Mouse (Mus musculus): ENCODE data around the gene Il1rl1. TPM values are rescaled to one million over a fixed set of nuclear protein-coding genes. Genes with fewer than 3 reads are reported as not detected.

Il1rl1 gene
- polyA plus RNA-seq (2015; fragmentation: Nextera tagmentation; extraction: Ambion mirVana), result 0.42 and 0.48 TPM in 2 replicates

DNA sequence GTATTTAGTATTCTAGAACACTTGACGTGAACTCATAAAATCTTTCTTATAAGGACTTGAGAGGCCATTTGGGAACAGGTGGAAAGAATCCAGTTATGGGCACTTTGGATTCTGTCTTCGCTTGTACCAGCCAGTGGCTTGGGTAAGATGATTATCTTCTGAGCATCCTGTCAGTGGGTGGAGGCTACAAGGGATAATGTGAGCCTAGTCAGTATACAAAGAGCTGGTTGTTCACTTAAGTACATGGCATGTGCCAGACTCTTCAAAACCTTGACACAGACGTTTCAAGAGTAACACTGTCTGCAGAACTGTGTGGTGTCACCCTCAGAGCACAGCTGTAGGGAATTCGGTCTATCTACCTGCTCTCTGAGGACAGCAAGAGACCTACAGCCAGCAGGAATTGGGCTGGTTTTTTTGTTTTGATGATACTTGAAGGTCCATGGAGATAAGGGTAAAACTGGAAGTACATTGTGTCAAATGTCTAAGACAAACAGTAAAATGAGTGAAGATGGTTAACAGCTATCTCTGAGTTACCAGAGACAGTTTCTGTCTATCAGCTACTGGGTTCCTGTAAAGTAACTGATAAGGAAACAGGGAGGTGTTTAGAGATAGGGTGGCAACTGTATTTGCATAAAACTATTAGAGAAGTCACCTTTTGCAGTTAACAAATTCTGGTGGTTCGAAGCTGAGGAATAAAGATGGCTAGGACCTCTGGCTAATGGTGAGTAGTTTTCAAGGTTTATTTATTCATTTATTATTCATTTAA, at the start of gene Il1rl1:
TSS of gene Il1rl1 (plus strand) at position 661 of the 766 bp plus-strand sequence.
- ATAC-seq, result no peak
- H3K4me3 ChIP-seq (ENCODE audit: low read length), result no peak within 1 kb of the TSS

DNA sequence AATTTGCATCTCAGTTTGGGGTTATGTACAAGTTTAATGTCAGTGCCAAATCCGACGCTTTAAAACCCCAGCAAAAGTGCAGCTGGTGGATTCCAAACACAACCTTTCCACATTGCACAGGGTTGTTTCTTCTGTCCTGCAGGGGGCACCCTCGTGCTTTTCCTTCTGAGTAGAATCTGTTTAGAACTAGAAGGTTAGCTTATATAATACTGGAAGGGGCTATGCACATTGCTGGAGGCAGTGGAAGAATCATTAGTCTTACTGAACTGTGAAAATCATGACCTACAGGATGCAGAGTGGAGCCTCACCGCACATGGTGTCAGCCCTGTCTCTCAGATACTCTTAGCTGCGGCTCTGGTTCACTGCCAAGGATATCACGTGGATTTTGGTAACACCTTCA, 49.3 kb upstream of the Il1rl1 start:
- H3K27ac ChIP-seq (ENCODE audit: low read length), result no peak overlapping the region
- no peaks in the 10 kb centered on the region for H3K9me3 ChIP-seq (ENCODE audit: control insufficient read depth, low read length)
- no peak overlapping the region for H3K9ac ChIP-seq (ENCODE audit: low read depth, low read length)
- H3K27me3 ChIP-seq (replicated peaks; ENCODE audit: control insufficient read depth, insufficient read depth, low read length), result no peaks in the 10 kb centered on the region
- ATAC-seq, result no peak
- WGBS, result 56% methylated on average over 6 of the region's 6 CpGs
- H3K4me2 ChIP-seq (ENCODE audit: low read depth, low read length), result no peak overlapping the region
- H3K4me1 ChIP-seq (ENCODE audit: control insufficient read depth, insufficient read depth, low read length), result no peaks in the 10 kb centered on the region
- H3K4me3 ChIP-seq (ENCODE audit: low read length), result no peak overlapping the region
- H3K36me3 ChIP-seq (ENCODE audit: control insufficient read depth, insufficient read depth, low read length), result no peaks in the 10 kb centered on the region

More for the DNA sequence above, at the start of gene Il1rl1:
- Histone ChIP-seq H3K9me3 (ENCODE audit: control insufficient read depth, low read length) (no peaks in the 10 kb centered on the region), H3K9ac (ENCODE audit: low read depth, low read length) (no peak within 1 kb of the TSS), H3K27ac (ENCODE audit: low read length) (no peak within 1 kb of the TSS), H3K27me3 (replicated peaks; ENCODE audit: control insufficient read depth, insufficient read depth, low read length) (no peaks in the 10 kb centered on the region), H3K36me3 (ENCODE audit: control insufficient read depth, insufficient read depth, low read length) (no peaks in the 10 kb centered on the region), H3K4me1 (ENCODE audit: control insufficient read depth, insufficient read depth, low read length) (no peaks in the 10 kb centered on the region), H3K4me2 (ENCODE audit: low read depth, low read length) (no peak within 1 kb of the TSS)
- WGBS, result 80% methylated on average over 5 of the region's 5 CpGs

DNA sequence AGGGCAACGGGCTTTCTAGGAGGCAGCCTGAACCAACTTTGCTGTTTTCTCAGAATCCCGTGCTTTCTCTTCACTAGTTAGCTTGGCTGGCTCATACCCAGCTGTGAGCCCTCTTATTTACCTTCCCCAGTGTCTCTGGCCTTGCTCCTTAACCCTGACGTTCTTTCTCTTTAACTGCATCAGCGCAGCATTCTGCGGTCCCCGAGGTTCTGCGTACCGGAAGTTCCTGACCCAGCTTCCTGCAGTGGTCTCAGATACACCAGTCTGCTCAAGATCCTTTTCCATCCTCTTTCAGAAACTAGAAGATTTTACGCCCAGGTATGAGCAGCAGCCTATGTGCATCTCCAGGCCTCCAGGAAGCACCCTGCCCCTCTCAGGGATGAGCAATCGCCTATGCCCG, 48.4 kb upstream of the Il1rl1 start:
- ATAC-seq, result no peak
- no peak overlapping the region for H3K4me3 ChIP-seq (ENCODE audit: low read length)
- no peaks in the 10 kb centered on the region for H3K9me3 ChIP-seq (ENCODE audit: control insufficient read depth, low read length)
- no peak overlapping the region for H3K9ac ChIP-seq (ENCODE audit: low read depth, low read length)
- H3K27me3 ChIP-seq (replicated peaks; ENCODE audit: control insufficient read depth, insufficient read depth, low read length), result no peaks in the 10 kb centered on the region
- H3K4me1 ChIP-seq (ENCODE audit: control insufficient read depth, insufficient read depth, low read length), result no peaks in the 10 kb centered on the region
- no peak overlapping the region for H3K27ac ChIP-seq (ENCODE audit: low read length)
- WGBS, result 82% methylated on average over 11 of the region's 11 CpGs
- H3K4me2 ChIP-seq (ENCODE audit: low read depth, low read length), result no peak overlapping the region
- no peaks in the 10 kb centered on the region for H3K36me3 ChIP-seq (ENCODE audit: control insufficient read depth, insufficient read depth, low read length)

DNA sequence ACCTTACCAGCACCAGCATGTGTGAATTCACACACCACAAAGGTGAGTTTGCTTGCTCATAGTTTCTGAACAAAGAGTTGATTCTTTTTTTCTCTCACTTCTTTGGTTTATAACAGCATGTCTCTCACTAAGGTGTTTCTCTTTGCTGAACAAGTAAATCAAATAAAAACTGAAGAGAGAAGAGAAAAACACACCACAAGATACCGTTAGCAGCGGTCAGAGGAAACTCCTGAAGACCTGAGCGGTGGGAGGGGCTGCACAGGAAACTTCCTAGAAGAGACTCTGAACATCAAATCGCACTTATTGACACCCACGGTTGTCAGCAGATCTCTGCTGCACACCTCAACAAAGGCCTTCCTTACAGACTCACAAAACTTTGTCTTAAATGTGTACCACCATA, 46.5 kb upstream of the Il1rl1 start:
- WGBS, result 78% methylated on average over 5 of the region's 5 CpGs
- Histone ChIP-seq H3K27ac (ENCODE audit: low read length) (no peak overlapping the region), H3K4me1 (ENCODE audit: control insufficient read depth, insufficient read depth, low read length) (no peaks in the 10 kb centered on the region), H3K4me2 (ENCODE audit: low read depth, low read length) (no peak overlapping the region), H3K36me3 (ENCODE audit: control insufficient read depth, insufficient read depth, low read length) (no peaks in the 10 kb centered on the region), H3K27me3 (replicated peaks; ENCODE audit: control insufficient read depth, insufficient read depth, low read length) (no peaks in the 10 kb centered on the region), H3K9me3 (ENCODE audit: control insufficient read depth, low read length) (no peaks in the 10 kb centered on the region), H3K9ac (ENCODE audit: low read depth, low read length) (no peak overlapping the region), H3K4me3 (ENCODE audit: low read length) (no peak overlapping the region)
- no peak for ATAC-seq

DNA sequence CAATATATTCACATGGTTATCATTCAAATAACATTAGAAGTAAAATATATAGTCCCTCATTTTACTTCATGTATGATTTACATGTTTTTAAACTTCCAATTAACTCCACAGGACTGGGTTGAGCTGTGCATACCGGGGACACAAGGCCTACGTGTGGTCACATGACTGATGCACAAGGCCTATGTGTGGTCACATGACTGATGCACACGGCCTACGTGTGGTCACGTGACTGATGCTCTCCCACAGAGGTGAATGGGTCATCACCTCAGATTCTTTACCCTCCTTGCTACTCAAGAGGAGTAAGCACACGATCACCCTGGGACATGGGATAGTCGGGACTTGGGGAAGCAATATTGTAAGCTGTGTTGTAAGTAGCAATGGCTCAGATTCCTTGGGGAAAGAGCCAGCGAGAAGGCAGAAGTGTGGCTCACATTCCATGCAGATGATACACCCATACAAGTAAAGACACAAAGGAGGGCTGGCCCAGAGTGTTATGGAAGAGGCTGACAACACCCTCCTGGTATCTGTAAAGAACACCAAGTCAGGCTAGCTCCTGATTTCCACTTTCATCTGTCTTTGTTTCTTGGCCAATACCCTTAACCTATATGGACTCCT, 44.3 kb upstream of the Il1rl1 start:
- H3K36me3 ChIP-seq (ENCODE audit: control insufficient read depth, insufficient read depth, low read length), result no peaks in the 10 kb centered on the region
- H3K9ac ChIP-seq (ENCODE audit: low read depth, low read length), result no peak overlapping the region
- no peak for ATAC-seq
- H3K4me3 ChIP-seq (ENCODE audit: low read length), result no peak overlapping the region
- H3K27me3 ChIP-seq (replicated peaks; ENCODE audit: control insufficient read depth, insufficient read depth, low read length), result no peaks in the 10 kb centered on the region
- no peak overlapping the region for H3K27ac ChIP-seq (ENCODE audit: low read length)
- WGBS, result 94% methylated on average over 8 of the region's 8 CpGs
- no peak overlapping the region for H3K4me2 ChIP-seq (ENCODE audit: low read depth, low read length)
- no peaks in the 10 kb centered on the region for H3K9me3 ChIP-seq (ENCODE audit: control insufficient read depth, low read length)
- H3K4me1 ChIP-seq (ENCODE audit: control insufficient read depth, insufficient read depth, low read length), result no peaks in the 10 kb centered on the region

DNA sequence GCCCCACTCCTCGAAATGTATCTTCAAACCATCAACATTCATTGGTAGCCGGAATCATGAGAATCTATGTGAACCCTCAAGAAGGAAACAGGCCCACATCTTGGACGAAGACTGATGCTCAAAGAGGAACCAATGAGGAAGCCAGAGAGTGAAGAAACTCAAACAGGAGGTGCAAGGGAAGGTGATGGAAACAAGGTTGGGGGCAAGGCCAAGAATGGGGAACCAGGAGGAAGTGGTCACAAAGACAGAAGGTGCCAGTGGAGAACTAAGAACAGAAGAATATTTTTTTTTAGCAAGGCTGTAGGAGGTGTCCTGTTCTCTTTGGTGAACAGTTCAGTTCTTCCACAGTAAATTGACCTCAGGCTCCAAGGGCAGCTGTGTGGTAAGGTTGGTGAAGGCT, 38.0 kb upstream of the Il1rl1 start:
- H3K27ac ChIP-seq (ENCODE audit: low read length), result no peak overlapping the region
- no peak overlapping the region for H3K4me2 ChIP-seq (ENCODE audit: low read depth, low read length)
- no peak for ATAC-seq
- H3K9me3 ChIP-seq (ENCODE audit: control insufficient read depth, low read length), result no peaks in the 10 kb centered on the region
- 83% methylated on average over 3 of the region's 3 CpGs for WGBS
- no peak overlapping the region for H3K4me3 ChIP-seq (ENCODE audit: low read length)
- no peak overlapping the region for H3K9ac ChIP-seq (ENCODE audit: low read depth, low read length)
- no peaks in the 10 kb centered on the region for H3K27me3 ChIP-seq (replicated peaks; ENCODE audit: control insufficient read depth, insufficient read depth, low read length)
- H3K36me3 ChIP-seq (ENCODE audit: control insufficient read depth, insufficient read depth, low read length), result no peaks in the 10 kb centered on the region
- H3K4me1 ChIP-seq (ENCODE audit: control insufficient read depth, insufficient read depth, low read length), result no peaks in the 10 kb centered on the region

DNA sequence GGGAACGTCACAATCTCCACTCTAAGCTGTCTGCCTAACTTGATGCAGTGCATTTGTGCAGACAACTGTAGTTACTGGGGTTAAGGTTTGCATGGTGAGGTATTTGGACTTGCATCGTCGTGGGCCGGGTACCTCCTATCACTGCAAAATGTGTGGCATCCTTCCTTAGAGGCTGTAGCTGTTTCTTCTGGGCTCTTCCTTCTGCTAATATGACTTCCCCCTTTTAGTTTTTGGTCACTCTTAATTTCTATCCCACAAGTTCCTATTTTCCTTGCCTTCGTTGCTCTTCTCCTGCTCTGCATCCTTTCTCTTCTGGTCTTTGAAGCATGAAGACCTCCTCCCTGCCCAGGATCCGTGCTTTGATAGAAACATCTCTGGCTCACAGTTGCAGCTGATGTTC, 36.8 kb upstream of the Il1rl1 start:
- no peak overlapping the region for H3K4me2 ChIP-seq (ENCODE audit: low read depth, low read length)
- H3K9me3 ChIP-seq (ENCODE audit: control insufficient read depth, low read length), result no peaks in the 10 kb centered on the region
- no peak overlapping the region for H3K27ac ChIP-seq (ENCODE audit: low read length)
- ATAC-seq, result no peak
- 80% methylated on average over 6 of the region's 6 CpGs for WGBS
- no peaks in the 10 kb centered on the region for H3K4me1 ChIP-seq (ENCODE audit: control insufficient read depth, insufficient read depth, low read length)
- H3K27me3 ChIP-seq (replicated peaks; ENCODE audit: control insufficient read depth, insufficient read depth, low read length), result no peaks in the 10 kb centered on the region
- no peak overlapping the region for H3K9ac ChIP-seq (ENCODE audit: low read depth, low read length)
- no peaks in the 10 kb centered on the region for H3K36me3 ChIP-seq (ENCODE audit: control insufficient read depth, insufficient read depth, low read length)
- no peak overlapping the region for H3K4me3 ChIP-seq (ENCODE audit: low read length)

DNA sequence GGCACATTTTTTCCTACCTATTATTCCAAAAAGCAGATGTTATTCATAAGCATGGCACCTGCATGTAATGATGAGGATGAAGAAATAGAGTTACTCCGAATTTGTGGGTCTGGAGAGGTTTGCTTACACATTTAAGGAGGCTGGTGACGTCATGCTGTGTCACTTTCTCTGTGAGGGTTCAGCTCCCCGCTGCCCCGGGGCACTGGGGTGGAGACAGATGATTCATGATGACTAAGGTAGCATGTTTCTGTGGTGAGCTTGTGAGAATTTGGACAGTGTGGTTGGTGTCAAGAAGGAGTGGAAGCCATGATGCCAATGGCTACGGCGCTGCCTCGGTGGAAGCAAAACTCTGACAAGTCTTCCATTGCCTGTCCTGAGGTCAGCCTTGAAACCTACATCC, 36.2 kb upstream of the Il1rl1 start:
- Histone ChIP-seq H3K4me1 (ENCODE audit: control insufficient read depth, insufficient read depth, low read length) (no peaks in the 10 kb centered on the region), H3K9ac (ENCODE audit: low read depth, low read length) (no peak overlapping the region), H3K4me2 (ENCODE audit: low read depth, low read length) (no peak overlapping the region), H3K36me3 (ENCODE audit: control insufficient read depth, insufficient read depth, low read length) (no peaks in the 10 kb centered on the region), H3K9me3 (ENCODE audit: control insufficient read depth, low read length) (no peaks in the 10 kb centered on the region), H3K27ac (ENCODE audit: low read length) (no peak overlapping the region), H3K27me3 (replicated peaks; ENCODE audit: control insufficient read depth, insufficient read depth, low read length) (no peaks in the 10 kb centered on the region), H3K4me3 (ENCODE audit: low read length) (no peak overlapping the region)
- 86% methylated on average over 7 of the region's 7 CpGs for WGBS
- no peak for ATAC-seq

DNA sequence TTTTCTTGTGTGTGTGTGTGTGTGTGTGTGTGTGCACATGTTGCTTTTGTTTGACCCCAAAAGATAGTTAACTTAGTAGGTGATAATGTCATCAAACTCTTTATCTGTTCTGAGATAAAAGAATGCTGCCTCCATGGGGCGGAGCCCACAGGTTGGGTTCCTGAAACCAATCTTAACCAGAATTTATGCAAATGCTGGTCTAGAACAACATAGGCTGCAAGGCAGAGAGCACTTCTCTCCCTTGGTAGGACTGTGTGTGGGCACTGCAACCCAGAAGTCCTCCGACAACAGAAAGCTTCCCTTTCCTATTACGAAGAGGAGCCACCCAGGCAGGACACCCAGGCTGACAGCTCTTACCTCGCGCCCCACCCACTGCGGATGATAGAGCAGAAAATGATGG, 29.7 kb upstream of the Il1rl1 start:
- Histone ChIP-seq H3K27ac (ENCODE audit: low read length) (no peak overlapping the region), H3K4me1 (ENCODE audit: control insufficient read depth, insufficient read depth, low read length) (no peaks in the 10 kb centered on the region), H3K36me3 (ENCODE audit: control insufficient read depth, insufficient read depth, low read length) (no peaks in the 10 kb centered on the region), H3K4me3 (ENCODE audit: low read length) (no peak overlapping the region), H3K9me3 (ENCODE audit: control insufficient read depth, low read length) (no peaks in the 10 kb centered on the region), H3K9ac (ENCODE audit: low read depth, low read length) (no peak overlapping the region), H3K27me3 (replicated peaks; ENCODE audit: control insufficient read depth, insufficient read depth, low read length) (no peaks in the 10 kb centered on the region), H3K4me2 (ENCODE audit: low read depth, low read length) (no peak overlapping the region)
- no peak for ATAC-seq
- 88% methylated on average over 6 of the region's 6 CpGs for WGBS

Measured in intestine, embryonic 16.5 days (tissue).